Mouse (Mus musculus) CH12.LX (cell line): ENCODE data around the gene Tmed2. TPM values are rescaled to one million over a fixed set of nuclear protein-coding genes. Genes with fewer than 3 reads are reported as not detected.

Experiments used
- DNase-seq: peaks from one replicate; pipeline ENCODE4 v3.0.0-alpha.2; 2013; ENCODE audit errors: extremely low read depth
- H3K27ac ChIP-seq: 2 replicates; pipeline ENCODE4 v1.5.1; 2012; ENCODE audit warnings: low read depth, mild to moderate bottlenecking, control low read depth, moderate library complexity; ENCODE audit not compliant: insufficient read depth
- H3K27me3 ChIP-seq: replicated peaks from 2 replicates; pipeline ENCODE3; 2012; ENCODE audit warnings: inconsistent platforms
- H3K36me3 ChIP-seq, 2 experiments: replicated peaks in 1 of 2; 2 replicates each; pipeline versions ENCODE3 to v1.6.1; 2012; ENCODE audit warnings: inconsistent platforms in 1 of 2, low read length in 1 of 2, mild to moderate bottlenecking in 1 of 2, mixed read lengths in 1 of 2, moderate library complexity in 1 of 2; ENCODE audit not compliant: control insufficient read depth in 1 of 2, insufficient read depth in 1 of 2
- H3K4me1 ChIP-seq, 2 experiments: 2 replicates each; pipeline ENCODE4 v1.6.1; 2012; ENCODE audit warnings: inconsistent platforms in 1 of 2, moderate library complexity in 1 of 2; ENCODE audit not compliant: insufficient read depth in 2 of 2, control insufficient read depth in 1 of 2
- H3K4me2 ChIP-seq: 2 replicates; pipeline ENCODE4 v1.6.1; 2012; ENCODE audit warnings: low read depth, mild to moderate bottlenecking, control low read depth; ENCODE audit not compliant: poor library complexity, insufficient read depth, severe bottlenecking
- H3K4me3 ChIP-seq, 3 experiments: fragments of 150-350 bp in 1 of 3; sonication (generic) in 1 of 3; replicated peaks in 1 of 3; 2 replicates each; pipeline versions ENCODE3 to v1.5.1; 2011 to 2012; ENCODE audit warnings: low read depth in 2 of 3, low read length in 2 of 3, mild to moderate bottlenecking in 2 of 3, moderate library complexity in 2 of 3, control low read depth in 1 of 3, improper control_type of control experiment in 1 of 3, inconsistent platforms in 1 of 3, mixed read lengths in 1 of 3; ENCODE audit not compliant: poor library complexity in 1 of 3
- H3K79me2 ChIP-seq: replicated peaks from 2 replicates; pipeline ENCODE4 v1.6.1; 2012; ENCODE audit warnings: mild to moderate bottlenecking, moderate library complexity; ENCODE audit not compliant: control insufficient read depth, poor library complexity, insufficient read depth, severe bottlenecking; ENCODE audit errors: extremely low read depth
- H3K9ac ChIP-seq: 2 replicates; pipeline ENCODE4 v1.6.1; 2012; ENCODE audit warnings: low read depth, mild to moderate bottlenecking, control low read depth, moderate library complexity; ENCODE audit not compliant: insufficient read depth
- H3K9me3 ChIP-seq: replicated peaks from 2 replicates; pipeline ENCODE3; 2012; ENCODE audit warnings: low read length, inconsistent platforms, mixed read lengths
- CHD2 ChIP-seq: IDR thresholded peaks from 2 replicates; pipeline ENCODE4 v1.6.1; 2011; ENCODE audit warnings: low read length, improper control_type of control experiment
- CTCF ChIP-seq, 2 experiments: IDR thresholded peaks in 1 of 2; conservative IDR thresholded peaks in 1 of 2; 2 replicates each; pipeline ENCODE4 v1.5.1; 2011 to 2012; ENCODE audit warnings: low read depth in 2 of 2, low read length in 2 of 2, improper control_type of control experiment in 1 of 2, inconsistent platforms in 1 of 2, mild to moderate bottlenecking in 1 of 2, moderate library complexity in 1 of 2
- E2F4 ChIP-seq: IDR thresholded peaks from 2 replicates; pipeline ENCODE4 v1.6.1; 2011; ENCODE audit warnings: low read depth, low read length, improper control_type of control experiment; ENCODE audit not compliant: insufficient replicate concordance
- EP300 ChIP-seq: IDR thresholded peaks from 2 replicates; pipeline ENCODE4 v1.6.1; 2011; ENCODE audit warnings: low read length, improper control_type of control experiment
- HCFC1 ChIP-seq: IDR thresholded peaks from 2 replicates; pipeline ENCODE4 v1.6.1; 2012; ENCODE audit warnings: low read depth, mild to moderate bottlenecking, inconsistent platforms, low read length, improper control_type of control experiment
- IRF4 ChIP-seq: IDR thresholded peaks from 2 replicates; pipeline ENCODE4 v1.6.1; 2014; ENCODE audit warnings: low read depth, mild to moderate bottlenecking, inconsistent platforms, low read length, improper control_type of control experiment
- JUN ChIP-seq: IDR thresholded peaks from 2 replicates; pipeline ENCODE4 v1.6.1; 2011; ENCODE audit warnings: low read depth, mild to moderate bottlenecking, low read length, improper control_type of control experiment, moderate library complexity; ENCODE audit not compliant: insufficient read depth
- JUND ChIP-seq: conservative IDR thresholded peaks from 2 replicates; pipeline ENCODE4 v1.6.1; 2011; ENCODE audit warnings: low read depth, low read length, improper control_type of control experiment
- MAFK ChIP-seq: IDR thresholded peaks from 2 replicates; pipeline ENCODE4 v1.6.1; 2011; ENCODE audit warnings: low read length, improper control_type of control experiment; ENCODE audit not compliant: insufficient replicate concordance
- MAX ChIP-seq: IDR thresholded peaks from 2 replicates; pipeline ENCODE4 v1.6.1; 2011; ENCODE audit warnings: low read length, improper control_type of control experiment
- MAZ ChIP-seq: IDR thresholded peaks from 2 replicates; pipeline ENCODE4 v1.6.1; 2012; ENCODE audit warnings: low read depth, mild to moderate bottlenecking, inconsistent platforms, low read length, improper control_type of control experiment, moderate library complexity
- MXI1 ChIP-seq: IDR thresholded peaks from 2 replicates; pipeline ENCODE4 v1.6.1; 2011; ENCODE audit warnings: mild to moderate bottlenecking, low read depth, low read length, improper control_type of control experiment
- RAD21 ChIP-seq: IDR thresholded peaks from 2 replicates; pipeline ENCODE4 v1.6.1; 2011; ENCODE audit warnings: low read depth, mild to moderate bottlenecking, low read length, improper control_type of control experiment, moderate library complexity
- RCOR1 ChIP-seq: conservative IDR thresholded peaks from 2 replicates; pipeline ENCODE4 v1.6.1; 2012; ENCODE audit warnings: low read depth, mild to moderate bottlenecking, inconsistent platforms, low read length, improper control_type of control experiment
- TBP ChIP-seq: conservative IDR thresholded peaks from 2 replicates; pipeline ENCODE4 v1.6.1; 2011; ENCODE audit warnings: low read depth, low read length, improper control_type of control experiment
- USF1 ChIP-seq: IDR thresholded peaks from 2 replicates; pipeline ENCODE4 v1.6.1; 2014; ENCODE audit warnings: low read depth, mild to moderate bottlenecking, inconsistent platforms, low read length, improper control_type of control experiment
- USF2 ChIP-seq: conservative IDR thresholded peaks from 2 replicates; pipeline ENCODE4 v1.6.1; 2011; ENCODE audit warnings: low read depth, low read length, improper control_type of control experiment
- ZKSCAN1 ChIP-seq: IDR thresholded peaks from 2 replicates; pipeline ENCODE4 v1.6.1; 2012; ENCODE audit warnings: low read depth, inconsistent platforms, low read length, improper control_type of control experiment, borderline replicate concordance
- ZMIZ1 ChIP-seq: IDR thresholded peaks from 2 replicates; pipeline ENCODE4 v1.6.1; 2012; ENCODE audit warnings: low read depth, mild to moderate bottlenecking, inconsistent platforms, low read length, improper control_type of control experiment
- dilution Hi-C: fragments of 300-500 bp; cut with MboI; formaldehyde crosslinking; loops from 2 replicates; pipeline ENCODE4 v1.14.3; 2020; ENCODE audit warnings: low sequenced_read_pairs; ENCODE audit not compliant: extremely low pct_unique_long_range_greater_than_20kb, extremely low pct_ligation_motif_present
- in situ Hi-C: fragments of 300-500 bp; cut with MboI; formaldehyde crosslinking; loops from 3 replicates; pipeline ENCODE4 v1.14.3; 2019; ENCODE audit warnings: low sequenced_read_pairs, low pct_ligation_motif_present, low pct_unique_long_range_greater_than_20kb, mixed read lengths
- polyA plus RNA-seq: library from polyadenylated mRNA; unstranded; fragments of >175 nt; gene quantifications from 2 replicates; pipeline ENCODE4 v1.2.1, GENCODE M21; 2012; ENCODE audit warnings: low read depth; ENCODE audit not compliant: insufficient read length
- total RNA-seq, 2 experiments: library from RNA; depleted of rRNA; stranded (reverse); fragments of 300-350 nt in 1 of 2; fragments of >200 nt in 1 of 2; gene quantifications; 2 replicates each; pipeline ENCODE4 v1.2.3; 2012 to 2014

Gene Tmed2
- total and polyA plus RNA-seq, 3 experiments, result 205 to 769 (median 301) TPM

DNA sequence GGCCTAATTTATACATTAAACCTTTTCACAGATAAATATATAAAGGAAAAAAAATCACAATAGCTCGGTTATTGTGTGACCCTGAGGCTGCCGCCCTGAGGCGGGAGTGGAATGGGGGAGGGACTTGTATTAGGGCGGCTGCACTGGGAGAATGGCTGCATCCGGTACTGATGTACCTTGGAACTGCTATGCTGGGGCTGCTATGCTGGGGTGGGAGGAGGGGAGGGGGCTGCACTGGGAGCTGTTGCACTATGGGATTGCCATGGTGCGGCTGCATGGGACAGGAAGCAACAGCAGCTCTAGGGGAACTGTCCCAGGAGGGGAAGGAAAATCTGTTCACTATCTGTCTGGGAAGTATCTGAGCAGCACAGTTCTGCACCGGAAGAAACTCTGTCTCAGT is 8.0 kb upstream of the Tmed2 start:
- no peak for TF ChIP-seq CHD2
- no peak for TF ChIP-seq ZKSCAN1
- no peak for DNase-seq
- Histone ChIP-seq H3K27me3 (peaks cover 4% of the 10 kb centered on the region), H3K36me3 (no peaks in the 10 kb centered on the region), H3K79me2 (no peaks in the 10 kb centered on the region), H3K9me3 (no peaks in the 10 kb centered on the region), H3K9ac (no peak overlapping the region), H3K27ac (no peak overlapping the region), H3K4me3 (no peak overlapping the region), H3K4me2 (no peak overlapping the region), H3K4me1 (peaks cover 10 to 29% of the 10 kb centered on the region in 2 experiments; a peak in 3 of 4 replicates)
- dilution Hi-C loops, result no loop called here
- in situ Hi-C loops, result loop anchor here (5.0 kb wide), 1 partner anchor 95 kb away; the partner anchor contains the start of gene Kmt5a

DNA sequence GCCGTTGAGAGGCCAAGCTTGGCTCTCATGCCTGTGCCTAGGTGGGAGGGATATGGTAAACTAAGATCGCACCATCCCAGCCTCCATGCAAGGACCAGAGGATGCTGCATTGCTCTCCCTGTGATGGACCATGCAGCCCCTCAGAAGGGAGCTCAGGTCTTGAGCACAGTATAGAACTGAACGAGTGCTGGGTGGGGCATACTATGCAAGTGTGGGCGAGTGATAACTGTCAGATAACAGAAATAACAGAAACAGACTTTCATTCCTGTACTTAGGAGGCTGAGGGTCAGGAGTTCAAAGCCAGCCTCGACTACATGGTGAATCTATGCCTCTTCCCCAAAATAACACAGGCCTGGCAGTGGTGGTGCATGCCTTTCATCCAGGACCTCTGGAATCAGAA is 5.5 kb upstream of the Tmed2 start:
- no peak for DNase-seq
- Histone ChIP-seq H3K79me2 (no peaks in the 10 kb centered on the region), H3K36me3 (no peaks in the 10 kb centered on the region), H3K4me3 (no peak overlapping the region), H3K27ac (no peak overlapping the region), H3K9me3 (no peaks in the 10 kb centered on the region), H3K4me2 (no peak overlapping the region), H3K9ac (no peak overlapping the region), H3K27me3 (peaks cover 4% of the 10 kb centered on the region), H3K4me1 (peaks cover 10 to 37% of the 10 kb centered on the region in 2 experiments; a peak in 3 of 4 replicates)
- in situ Hi-C loops, result no loop called here
- TF ChIP-seq MAFK (no peak), CTCF (conservative IDR thresholded peaks at IDR 0.05 in 1 of 2, IDR thresholded peaks at IDR 0.05 in 1 of 2; ENCODE audit: low read depth in 2 of 2, low read length in 2 of 2) (no peak), MXI1 (no peak), TBP (no peak), JUND (no peak), RCOR1 (no peak), IRF4 (no peak), EP300 (no peak), USF1 (no peak), MAZ (no peak), HCFC1 (no peak), RAD21 (no peak), USF2 (no peak), ZMIZ1 (no peak), MAX (no peak), JUN (no peak), E2F4 (no peak)
- dilution Hi-C loops, result no loop called here
